Mouse (Mus musculus) stomach, embryonic 16.5 days (tissue): Measurements from ENCODE around the gene Egln3. TPM values are rescaled to one million over a fixed set of nuclear protein-coding genes. Genes with fewer than 3 reads are reported as not detected.

Experiments
- ATAC-seq: fragments of 200-750 bp; cut with Nextera tagmentation; 2 replicates; pipeline ENCODE4 v1.8.0; 2017; ENCODE audit warnings: moderate number of reproducible peaks, moderate TSS enrichment; ENCODE audit not compliant: insufficient read depth, low FRiP score
- H3K27ac ChIP-seq: fragments of 300-500 bp; sonication (generic); 2 replicates; pipeline ENCODE4 v1.5.1; 2014; ENCODE audit warnings: low read length
- H3K27me3 ChIP-seq: fragments of 300-500 bp; sonication (generic); 2 replicates; pipeline ENCODE4 v1.6.1; 2014; ENCODE audit warnings: low read length, control low read depth, mixed read lengths; ENCODE audit not compliant: control insufficient read depth, insufficient read depth
- H3K36me3 ChIP-seq: fragments of 300-500 bp; sonication (generic); 2 replicates; pipeline ENCODE4 v1.6.1; 2014; ENCODE audit warnings: low read length; ENCODE audit not compliant: control insufficient read depth, insufficient read depth
- H3K4me1 ChIP-seq: fragments of 300-500 bp; sonication (generic); 2 replicates; pipeline ENCODE4 v1.6.1; 2014; ENCODE audit warnings: low read length, control low read depth, mixed read lengths; ENCODE audit not compliant: control insufficient read depth, insufficient read depth
- H3K4me2 ChIP-seq: fragments of 300-500 bp; sonication (generic); 2 replicates; pipeline ENCODE4 v1.6.1; 2014; ENCODE audit warnings: low read depth, low read length, mixed read lengths
- H3K4me3 ChIP-seq: fragments of 300-500 bp; sonication (generic); replicated peaks from 2 replicates; pipeline ENCODE4 v1.5.1; 2014; ENCODE audit warnings: mild to moderate bottlenecking, low read length
- H3K9ac ChIP-seq: fragments of 300-500 bp; sonication (generic); 2 replicates; pipeline ENCODE4 v1.6.1; 2014; ENCODE audit warnings: low read length
- H3K9me3 ChIP-seq: fragments of 300-500 bp; sonication (generic); replicated peaks from 2 replicates; pipeline ENCODE4 v1.6.1; 2016; ENCODE audit warnings: low read length, control low read depth; ENCODE audit not compliant: control insufficient read depth
- WGBS: fragments of 180-500 bp; shearing (Covaris S2); extraction: QIAGEN DNeasy Blood & Tissue Kit; methylation state at CpG from one replicate; pipeline ENCODE4 v1.1.7; 2014; 5-methylcytosine and 5-hydroxymethylcytosine counted together
- polyA plus RNA-seq: library from polyadenylated mRNA; unstranded; fragments of >200 nt; fragmentation: Nextera tagmentation; extraction: Ambion mirVana; gene quantifications from 2 replicates; pipeline ENCODE4 v1.2.1, GENCODE M21; 2015

The Egln3 gene
- polyA plus RNA-seq, 1 experiment from 2014 or later, result 59.8 TPM

- Histone ChIP-seq H3K4me2 (no peak overlapping the region), H3K27ac (no peak overlapping the region), H3K4me1 (no peaks in the 10 kb centered on the region), H3K36me3 (no peaks in the 10 kb centered on the region), H3K9me3 (no peaks in the 10 kb centered on the region), H3K27me3 (no peaks in the 10 kb centered on the region), H3K9ac (no peak overlapping the region), H3K4me3 (no peak overlapping the region)
- ATAC-seq, result no peak
- 76% methylated on average over 8 of the region's 8 CpGs for WGBS
Observed at GRCm38 (mm10) chr12:54227551-54227950, 23.9 kb upstream of the Egln3 start.

GRCm38 (mm10) chr12:54226341-54226740, 22.7 kb upstream of the Egln3 start:
- WGBS, result 79% methylated on average over 2 of the region's 2 CpGs
- Histone ChIP-seq H3K9ac (no peak overlapping the region), H3K27ac (no peak overlapping the region), H3K4me2 (no peak overlapping the region), H3K36me3 (no peaks in the 10 kb centered on the region), H3K4me3 (no peak overlapping the region), H3K4me1 (no peaks in the 10 kb centered on the region), H3K9me3 (no peaks in the 10 kb centered on the region), H3K27me3 (no peaks in the 10 kb centered on the region)
- ATAC-seq, result no peak

GRCm38 (mm10) chr12:54225610-54226009, 21.9 kb upstream of the Egln3 start:
- WGBS, result 61% methylated on average over 4 of the region's 4 CpGs
- no peak overlapping the region for H3K9ac ChIP-seq
- H3K36me3 ChIP-seq, result no peaks in the 10 kb centered on the region
- H3K4me1 ChIP-seq, result no peaks in the 10 kb centered on the region
- no peak overlapping the region for H3K4me3 ChIP-seq
- ATAC-seq, result no peak
- no peak overlapping the region for H3K27ac ChIP-seq
- no peaks in the 10 kb centered on the region for H3K9me3 ChIP-seq
- no peaks in the 10 kb centered on the region for H3K27me3 ChIP-seq
- no peak overlapping the region for H3K4me2 ChIP-seq

- no peak overlapping the region for H3K9ac ChIP-seq
- WGBS, result 37% methylated on average over 3 of the region's 3 CpGs
- H3K36me3 ChIP-seq, result no peaks in the 10 kb centered on the region
- H3K4me1 ChIP-seq, result no peaks in the 10 kb centered on the region
- H3K4me2 ChIP-seq, result no peak overlapping the region
- no peak overlapping the region for H3K27ac ChIP-seq
- ATAC-seq, result no peak
- H3K27me3 ChIP-seq, result no peaks in the 10 kb centered on the region
- H3K4me3 ChIP-seq, result no peak overlapping the region
- H3K9me3 ChIP-seq, result no peaks in the 10 kb centered on the region
Observed at GRCm38 (mm10) chr12:54225090-54225489, 21.4 kb upstream of the Egln3 start.

- Histone ChIP-seq H3K4me2 (no peak overlapping the region), H3K4me3 (no peak overlapping the region), H3K27me3 (no peaks in the 10 kb centered on the region), H3K36me3 (no peaks in the 10 kb centered on the region), H3K4me1 (no peaks in the 10 kb centered on the region), H3K9ac (no peak overlapping the region), H3K27ac (no peak overlapping the region), H3K9me3 (no peaks in the 10 kb centered on the region)
- 68% methylated on average over 12 of the region's 12 CpGs for WGBS
- no peak for ATAC-seq
Observed at GRCm38 (mm10) chr12:54222036-54222760, 18.5 kb upstream of the Egln3 start.

- Histone ChIP-seq H3K9me3 (no peaks in the 10 kb centered on the region), H3K9ac (no peak overlapping the region), H3K27ac (no peak overlapping the region), H3K4me2 (no peak overlapping the region), H3K27me3 (no peaks in the 10 kb centered on the region), H3K36me3 (no peaks in the 10 kb centered on the region), H3K4me3 (no peak overlapping the region), H3K4me1 (no peaks in the 10 kb centered on the region)
- no peak for ATAC-seq
- 77% methylated on average over 5 of the region's 5 CpGs for WGBS
Observed at GRCm38 (mm10) chr12:54216673-54217072, 13.0 kb upstream of the Egln3 start.

- no peaks in the 10 kb centered on the region for H3K9me3 ChIP-seq
- no peaks in the 10 kb centered on the region for H3K27me3 ChIP-seq
- H3K36me3 ChIP-seq, result no peaks in the 10 kb centered on the region
- ATAC-seq, result peak; percentile 64; the same call in 1 of the 2 replicates
- H3K4me1 ChIP-seq, result no peaks in the 10 kb centered on the region
- no peak overlapping the region for H3K9ac ChIP-seq
- 51% methylated on average over 6 of the region's 6 CpGs for WGBS
- no peak overlapping the region for H3K4me3 ChIP-seq
- H3K4me2 ChIP-seq, result no peak overlapping the region
- H3K27ac ChIP-seq, result no peak overlapping the region
Observed at GRCm38 (mm10) chr12:54214426-54214825, 10.8 kb upstream of the Egln3 start.

- no peak overlapping the region for H3K9ac ChIP-seq
- H3K4me2 ChIP-seq, result no peak overlapping the region
- H3K9me3 ChIP-seq, result no peaks in the 10 kb centered on the region
- no peak overlapping the region for H3K4me3 ChIP-seq
- 68% methylated on average over 4 of the region's 4 CpGs for WGBS
- H3K27ac ChIP-seq, result no peak overlapping the region
- H3K4me1 ChIP-seq, result peaks cover 4% of the 10 kb centered on the region; the same call in 1 of the 2 replicates
- ATAC-seq, result no peak
- H3K36me3 ChIP-seq, result no peaks in the 10 kb centered on the region
- H3K27me3 ChIP-seq, result no peaks in the 10 kb centered on the region
Observed at GRCm38 (mm10) chr12:54213871-54214270, 10.2 kb upstream of the Egln3 start.

- Histone ChIP-seq H3K27me3 (no peaks in the 10 kb centered on the region), H3K9me3 (no peaks in the 10 kb centered on the region), H3K9ac (no peak overlapping the region), H3K4me2 (no peak overlapping the region), H3K27ac (no peak overlapping the region), H3K4me1 (peaks cover 6% of the 10 kb centered on the region; the same call in 1 of the 2 replicates), H3K4me3 (no peak overlapping the region), H3K36me3 (no peaks in the 10 kb centered on the region)
- 62% methylated on average over 5 of the region's 5 CpGs for whole genome bisulfite sequencing
- no peak for ATAC-seq
Observed at GRCm38 (mm10) chr12:54213230-54213629, 9.6 kb upstream of the Egln3 start.
